Mouse (Mus musculus) intestine, embryonic 14.5 days (tissue): ENCODE data around the gene Vmn1r35. TPM values are rescaled to one million over a fixed set of nuclear protein-coding genes. Genes with fewer than 3 reads are reported as not detected.
"Not testable (repeated sequence)": the region's sequence is repeated elsewhere in the genome, so short reads cannot be mapped to it uniquely, and the experiment has no call there.

Experiments used
- ATAC-seq: fragments of 200-750 bp; cut with Nextera tagmentation; replicated peaks from 2 replicates; pipeline ENCODE4 v1.8.0; 2017; ENCODE audit warnings: low read depth, moderate number of reproducible peaks, moderate TSS enrichment, moderate library complexity; ENCODE audit not compliant: low FRiP score, low TSS enrichment
- DNase-seq: peaks from one replicate; pipeline ENCODE4 v3.0.0-alpha.2; 2018; ENCODE audit warnings: low spot score
- H3K27ac ChIP-seq: fragments of 300-500 bp; sonication (generic); 2 replicates; pipeline ENCODE4 v1.5.1; 2014; ENCODE audit warnings: low read depth, mild to moderate bottlenecking, control low read depth
- H3K27me3 ChIP-seq: fragments of 300-500 bp; sonication (generic); replicated peaks from 2 replicates; pipeline ENCODE4 v1.6.1; 2014; ENCODE audit warnings: low read length, control low read depth; ENCODE audit not compliant: control insufficient read depth, insufficient read depth
- H3K36me3 ChIP-seq: fragments of 300-500 bp; sonication (generic); 2 replicates; pipeline ENCODE4 v1.6.1; 2014; ENCODE audit warnings: low read length, control low read depth; ENCODE audit not compliant: control insufficient read depth, insufficient read depth
- H3K4me1 ChIP-seq: fragments of 300-500 bp; sonication (generic); replicated peaks from 2 replicates; pipeline ENCODE4 v1.6.1; 2014; ENCODE audit warnings: low read length, control low read depth, mixed read lengths; ENCODE audit not compliant: control insufficient read depth, insufficient read depth
- H3K4me2 ChIP-seq: fragments of 300-500 bp; sonication (generic); 2 replicates; pipeline ENCODE4 v1.6.1; 2014; ENCODE audit warnings: low read length
- H3K4me3 ChIP-seq: fragments of 300-500 bp; sonication (generic); 2 replicates; pipeline ENCODE4 v1.5.1; 2014; ENCODE audit warnings: low read depth, low read length, control low read depth, mixed read lengths
- H3K9ac ChIP-seq: fragments of 300-500 bp; sonication (generic); 2 replicates; pipeline ENCODE4 v1.6.1; 2014; ENCODE audit warnings: mild to moderate bottlenecking, low read length
- H3K9me3 ChIP-seq: fragments of 300-500 bp; sonication (generic); 2 replicates; pipeline ENCODE4 v1.6.1; 2016; ENCODE audit warnings: low read length, control low read depth; ENCODE audit not compliant: control insufficient read depth
- WGBS: fragments of 180-500 bp; shearing (Covaris S2); extraction: QIAGEN DNeasy Blood & Tissue Kit; methylation state at CpG from one replicate; pipeline ENCODE4 v1.1.7; 2014; 5-methylcytosine and 5-hydroxymethylcytosine counted together
- polyA plus RNA-seq: library from polyadenylated mRNA; unstranded; fragments of >200 nt; fragmentation: Nextera tagmentation; extraction: Ambion mirVana; gene quantifications from 2 replicates; pipeline ENCODE4 v1.2.1, GENCODE M21; 2014

Gene Vmn1r35
- polyA plus RNA-seq = not detected in 2 replicates

GRCm38 (mm10) chr6:66685806-66686205 is at the start of gene Vmn1r35:
Vmn1r35 (minus strand) TSS chr6:66685906.
- no peak within 1 kb of the TSS for H3K9ac ChIP-seq
- H3K27ac ChIP-seq = no peak within 1 kb of the TSS
- H3K4me1 ChIP-seq = no peaks in the 10 kb centered on the region
- H3K4me2 ChIP-seq = no peak within 1 kb of the TSS
- no peak for ATAC-seq
- H3K9me3 ChIP-seq = no peaks in the 10 kb centered on the region
- no peak for DNase-seq
- no peak within 1 kb of the TSS for H3K4me3 ChIP-seq
- H3K27me3 ChIP-seq = no peaks in the 10 kb centered on the region
- 79% methylated on average over 3 of the region's 3 CpGs for WGBS
- no peaks in the 10 kb centered on the region for H3K36me3 ChIP-seq

- not testable (repeated sequence) for H3K27ac ChIP-seq, H3K4me3 ChIP-seq, ATAC-seq, DNase-seq, H3K4me2 ChIP-seq, H3K9me3 ChIP-seq, H3K27me3 ChIP-seq, H3K36me3 ChIP-seq, H3K9ac ChIP-seq, H3K4me1 ChIP-seq
These were observed 43.4 kb upstream of the Vmn1r35 start, which contains the start of gene Vmn1r37 for GRCm38 (mm10) chr6:66729082-66729481. Vmn1r37 (plus strand) TSS chr6:66729382.

GRCm38 (mm10) chr6:66719068-66719467 is 33.4 kb upstream of the Vmn1r35 start, which contains the start of gene Vmn1r36:
Vmn1r36 (minus strand) TSS chr6:66719168.
- not testable (repeated sequence) for ATAC-seq, DNase-seq, H3K36me3 ChIP-seq, H3K4me1 ChIP-seq, H3K27me3 ChIP-seq, H3K9ac ChIP-seq, H3K9me3 ChIP-seq, H3K4me2 ChIP-seq, H3K27ac ChIP-seq, H3K4me3 ChIP-seq
- 68% methylated on average over 2 of the region's 2 CpGs for WGBS

GRCm38 (mm10) chr6:66713854-66714253 is 28.1 kb upstream of the Vmn1r35 start:
- Histone ChIP-seq H3K4me2 (no peak overlapping the region), H3K9me3 (no peaks in the 10 kb centered on the region), H3K27ac (no peak overlapping the region), H3K36me3 (no peaks in the 10 kb centered on the region), H3K9ac (no peak overlapping the region), H3K4me1 (no peaks in the 10 kb centered on the region), H3K27me3 (no peaks in the 10 kb centered on the region), H3K4me3 (no peak overlapping the region)
- ATAC-seq (no peak), DNase-seq (no peak)
- 75% methylated on average over 3 of the region's 3 CpGs for WGBS

- Histone ChIP-seq H3K36me3 (no peaks in the 10 kb centered on the region), H3K9ac (no peak overlapping the region), H3K27me3 (no peaks in the 10 kb centered on the region), H3K27ac (no peak overlapping the region), H3K9me3 (no peaks in the 10 kb centered on the region), H3K4me2 (no peak overlapping the region), H3K4me1 (no peaks in the 10 kb centered on the region), H3K4me3 (no peak overlapping the region)
- ATAC-seq (no peak), DNase-seq (no peak)
These were observed 23.2 kb upstream of the Vmn1r35 start for GRCm38 (mm10) chr6:66708901-66709300.

GRCm38 (mm10) chr6:66643779-66644178 is 41.9 kb downstream of the Vmn1r35 start, which contains the start of gene Vmn1r34:
Vmn1r34 (minus strand) TSS chr6:66643879.
- Histone ChIP-seq H3K4me3 (no peak within 1 kb of the TSS), H3K9me3 (no peaks in the 10 kb centered on the region), H3K9ac (no peak within 1 kb of the TSS), H3K4me2 (no peak within 1 kb of the TSS), H3K4me1 (no peaks in the 10 kb centered on the region), H3K36me3 (no peaks in the 10 kb centered on the region), H3K27ac (no peak within 1 kb of the TSS), H3K27me3 (no peaks in the 10 kb centered on the region)
- WGBS = 93% methylated on average over 1 of the region's 1 CpGs
- DNase-seq (no peak), ATAC-seq (no peak)

Other genes with a start within 250 kb of the Vmn1r35 start
- 99.8 and 103 TPM in 2 replicates for gene Mad2l1, start 150.5 kb downstream of the Vmn1r35 start, polyA plus RNA-seq
- 0.08 and 0.11 TPM in 2 replicates for gene Vmn1r32, start 125.8 kb downstream of the Vmn1r35 start, polyA plus RNA-seq
- not detected in 2 replicates for gene Vmn1r33, start 67.6 kb downstream of the Vmn1r35 start, polyA plus RNA-seq
- gene Vmn1r34, start 42.0 kb downstream of the Vmn1r35 start, polyA plus RNA-seq = not detected in 2 replicates
- gene Vmn1r36, start 33.3 kb upstream of the Vmn1r35 start, polyA plus RNA-seq = not detected in 2 replicates
- gene Vmn1r37, start 43.5 kb upstream of the Vmn1r35 start, polyA plus RNA-seq = not detected in 2 replicates
- not detected in 2 replicates for gene Vmn1r38, start 96.7 kb upstream of the Vmn1r35 start, polyA plus RNA-seq
- gene Vmn1r39, start 124.7 kb upstream of the Vmn1r35 start, polyA plus RNA-seq = not detected in 2 replicates
- 140 and 144 TPM in 2 replicates for gene Gng12, start 210.5 kb upstream of the Vmn1r35 start, polyA plus RNA-seq